Mouse (Mus musculus) lung, postnatal 36 days (tissue): ENCODE measurements around the gene Mpv17l2.

Experiments
- DNase-seq: peaks from one replicate; pipeline ENCODE4 v3.0.0; 2022; ENCODE audit warnings: mixed read lengths

Gene Mpv17l2

GRCm38 (mm10) chr8:70748246-70749096 is 12.3 kb downstream of the Mpv17l2 start:
- no peak for DNase-seq

- DNase-seq: no peak
Observed at GRCm38 (mm10) chr8:70747211-70747890, 13.4 kb downstream of the Mpv17l2 start.

- no peak for DNase-seq
Observed at GRCm38 (mm10) chr8:70746676-70747075, 14.1 kb downstream of the Mpv17l2 start.

- DNase-seq: no peak
Observed at GRCm38 (mm10) chr8:70745691-70746220, 15.0 kb downstream of the Mpv17l2 start.

GRCm38 (mm10) chr8:70744806-70745205 is 15.9 kb downstream of the Mpv17l2 start:
- no peak for DNase-seq

GRCm38 (mm10) chr8:70743656-70744590 is 16.8 kb downstream of the Mpv17l2 start:
- DNase-seq: peak; percentile 82

- no peak for DNase-seq
Observed at GRCm38 (mm10) chr8:70742981-70743655, 17.6 kb downstream of the Mpv17l2 start.

GRCm38 (mm10) chr8:70742176-70742575 is 18.6 kb downstream of the Mpv17l2 start:
- DNase-seq: no peak

- no peak for DNase-seq
Observed at GRCm38 (mm10) chr8:70741661-70742060, 19.1 kb downstream of the Mpv17l2 start.

- peak; percentile 88 for DNase-seq
Observed at GRCm38 (mm10) chr8:70738211-70738610, 22.5 kb downstream of the Mpv17l2 start.

GRCm38 (mm10) chr8:70737705-70738104 is 23.0 kb downstream of the Mpv17l2 start:
- no peak for DNase-seq

- peak; percentile 40 for DNase-seq
Observed at GRCm38 (mm10) chr8:70730956-70731355, 29.8 kb downstream of the Mpv17l2 start.

GRCm38 (mm10) chr8:70729808-70730475 is 30.8 kb downstream of the Mpv17l2 start:
- peak; percentile 50 for DNase-seq

- no peak for DNase-seq
Observed at GRCm38 (mm10) chr8:70726721-70727120, 34.0 kb downstream of the Mpv17l2 start.

GRCm38 (mm10) chr8:70725792-70726447 is 34.8 kb downstream of the Mpv17l2 start:
- DNase-seq: peak; percentile 64

GRCm38 (mm10) chr8:70724216-70724615 is 36.5 kb downstream of the Mpv17l2 start:
- DNase-seq: no peak

GRCm38 (mm10) chr8:70723486-70724210 is 37.1 kb downstream of the Mpv17l2 start, which contains the start of gene Pde4c:
Gene Pde4c, plus strand, starts transcription at chr8:70723720.
- peak; percentile 87 for DNase-seq

- no peak for DNase-seq
Observed at GRCm38 (mm10) chr8:70721601-70722000, 39.1 kb downstream of the Mpv17l2 start.

- peak; percentile 91 for DNase-seq
Observed at GRCm38 (mm10) chr8:70720739-70721138, 40.0 kb downstream of the Mpv17l2 start.

- peak; percentile 70 for DNase-seq
Observed at GRCm38 (mm10) chr8:70719796-70720270, 40.9 kb downstream of the Mpv17l2 start.
